ENCODE assay signal across 9 mouse cellular contexts in the genomic region with DNA sequence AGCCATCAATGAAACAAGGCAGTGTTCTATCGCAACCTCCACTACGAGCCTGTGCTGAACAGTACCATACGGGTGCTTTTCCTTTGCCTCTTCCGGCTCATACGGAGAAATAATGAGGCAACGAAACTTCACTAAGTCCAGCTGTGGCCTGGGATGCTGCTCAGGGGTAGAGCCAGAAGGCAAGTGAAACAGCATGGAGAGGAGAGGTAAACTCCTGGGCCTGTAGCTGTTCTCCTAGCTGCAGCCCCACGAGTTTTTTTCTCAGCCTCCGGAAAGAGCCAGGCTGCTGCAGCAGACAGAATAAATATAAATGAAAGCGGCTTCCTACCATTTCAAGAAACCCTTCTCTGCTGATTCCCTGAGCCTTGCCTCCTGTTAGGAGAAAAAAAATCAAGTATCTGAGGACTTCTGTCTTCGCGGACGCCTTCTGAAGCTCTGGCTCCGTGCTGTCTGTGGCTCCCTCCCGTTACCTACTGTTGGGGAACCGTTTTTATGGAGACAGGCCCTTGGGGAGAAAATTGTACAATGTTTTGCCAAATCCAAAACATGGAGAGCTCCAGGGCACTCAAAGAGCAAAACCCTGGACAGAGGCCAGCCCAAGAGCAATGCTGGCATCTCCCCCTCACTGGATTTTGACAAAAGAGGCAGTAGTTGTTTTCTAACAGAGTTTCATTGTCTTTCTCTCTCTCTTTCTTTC.
A peak's percentile ranks its signal among the peaks of the same experiment; 100 is the strongest.
DNase-seq lines count a peak whose midpoint lies in the region; ATAC-seq and TF ChIP-seq lines count a peak whose summit lies in the region.
"Had no signal": no experiment of that assay in that cellular context is flagged by ENCODE, and none has a peak within 500 bp of the region (broad histone marks: within the 10 kb centered on the region; RNA-seq: fewer than 3 reads in every experiment).

No protein-coding gene starts in this region.

- H3K4me2 ChIP-seq in embryonic facial prominence, embryonic 14.5 days (ENCODE audit: low read depth, low read length): peak overlapping the region; percentile 44
- H3K4me2 ChIP-seq in hindbrain, postnatal 0 days (ENCODE audit: low read depth, low read length): peak overlapping the region; percentile 27
- H3K4me2 ChIP-seq: neural tube, embryonic 12.5 days had no signal

- peak; percentile 13 for DNase-seq in layer of hippocampus, adult 11-12 months (ENCODE audit: low spot score)
- DNase-seq in layer of hippocampus, adult 9-10 months (ENCODE audit: low spot score): no peak
- DNase-seq in embryonic facial prominence, embryonic 14.5 days (ENCODE audit: low spot score): peak; percentile 81
- peak; percentile 75 for DNase-seq in hindbrain, postnatal 0 days (ENCODE audit: low spot score)
- DNase-seq in left cerebral cortex, postnatal 4 days: peak; percentile 63
- peak; percentile 32 for DNase-seq in skeletal muscle tissue, adult 2 months (ENCODE audit: low read depth, low spot score)
- DNase-seq in natural killer cell, adult 2 months (ENCODE audit: low spot score in 2 of 2): no peak
- DNase-seq in thymus, adult 2 months: no peak

- peak overlapping the region; percentile 90 for H3K27ac ChIP-seq in embryonic facial prominence, embryonic 14.5 days (replicated peaks; ENCODE audit: low read depth, low read length)
- peak overlapping the region; percentile 68 for H3K27ac ChIP-seq in hindbrain, postnatal 0 days
- no peak overlapping the region for H3K27ac ChIP-seq in thymus, adult 2 months (ENCODE audit: control insufficient read depth, insufficient read depth, low read length)
- H3K27ac ChIP-seq: neural tube, embryonic 12.5 days had no signal

- no peaks in the 10 kb centered on the region for H3K9me3 ChIP-seq in embryonic facial prominence, embryonic 14.5 days (ENCODE audit: control insufficient read depth, low read length)
- H3K9me3 ChIP-seq in hindbrain, postnatal 0 days (ENCODE audit: low read length): no peaks in the 10 kb centered on the region
- H3K9me3 ChIP-seq: neural tube, embryonic 12.5 days had no signal

- 34% methylated on average over 15 of the region's 15 CpGs for WGBS in embryonic facial prominence, embryonic 14.5 days
- 44% methylated on average over 15 of the region's 15 CpGs for WGBS in hindbrain, postnatal 0 days
- WGBS in thymus, adult 2 months: 90% methylated on average over 15 of the region's 15 CpGs

- H3K4me3 ChIP-seq in embryonic facial prominence, embryonic 14.5 days (ENCODE audit: low read depth, low read length): no peak overlapping the region
- H3K4me3 ChIP-seq in hindbrain, postnatal 0 days (ENCODE audit: low read length): no peak overlapping the region
- H3K4me3 ChIP-seq in thymus, adult 2 months (ENCODE audit: control insufficient read depth, insufficient read depth, low read length): no peak overlapping the region
- H3K4me3 ChIP-seq: neural tube, embryonic 12.5 days had no signal

- TF ChIP-seq POLR2A in thymus, adult 2 months (IDR thresholded peaks at IDR 0.05; ENCODE audit: control insufficient read depth, extremely low read depth, insufficient read depth, low read length, poor library complexity): no peak

- no peaks in the 10 kb centered on the region for H3K27me3 ChIP-seq in embryonic facial prominence, embryonic 14.5 days (replicated peaks; ENCODE audit: control insufficient read depth, insufficient read depth, low read length)
- no peaks in the 10 kb centered on the region for H3K27me3 ChIP-seq in hindbrain, postnatal 0 days (ENCODE audit: insufficient read depth, low read length)
- H3K27me3 ChIP-seq in thymus, adult 2 months (ENCODE audit: control insufficient read depth, insufficient read depth, low read length): no peaks in the 10 kb centered on the region
- H3K27me3 ChIP-seq: neural tube, embryonic 12.5 days had no signal

- intact Hi-C loops in left cerebral cortex, postnatal 4 days (cut with DNase I): no loop called here

- no peak for TF ChIP-seq CTCF in hindbrain, postnatal 0 days (IDR thresholded peaks at IDR 0.05; ENCODE audit: low read depth)
- TF ChIP-seq CTCF in thymus, adult 2 months (IDR thresholded peaks at IDR 0.05; ENCODE audit: borderline replicate concordance, control insufficient read depth, extremely low read depth, insufficient read depth, low read length, poor library complexity): no peak

- peaks cover 20% of the 10 kb centered on the region for H3K4me1 ChIP-seq in embryonic facial prominence, embryonic 14.5 days (ENCODE audit: control insufficient read depth, insufficient read depth, low read length)
- H3K4me1 ChIP-seq in hindbrain, postnatal 0 days (ENCODE audit: insufficient read depth, low read length): 0 out of 2 replicates have a peak, but pooled peaks cover 11% of the 10 kb centered on the region
- H3K4me1 ChIP-seq in thymus, adult 2 months (replicated peaks; ENCODE audit: control insufficient read depth, insufficient read depth, low read length): no peaks in the 10 kb centered on the region
- H3K4me1 ChIP-seq: neural tube, embryonic 12.5 days had no signal

- H3K9ac ChIP-seq in embryonic facial prominence, embryonic 14.5 days (ENCODE audit: low read depth, low read length): peak overlapping the region; percentile 35
- no peak overlapping the region for H3K9ac ChIP-seq in hindbrain, postnatal 0 days (replicated peaks; ENCODE audit: low read length)
- H3K9ac ChIP-seq: neural tube, embryonic 12.5 days had no signal

- peak; percentile 50; the same call in 1 of the 2 replicates for ATAC-seq in embryonic facial prominence, embryonic 14.5 days (ENCODE audit: low read depth)
- ATAC-seq in hindbrain, postnatal 0 days: peak; percentile 43; the same call in 1 of the 2 replicates

- no peaks in the 10 kb centered on the region for H3K36me3 ChIP-seq in embryonic facial prominence, embryonic 14.5 days (ENCODE audit: control insufficient read depth, insufficient read depth, low read length)
- no peaks in the 10 kb centered on the region for H3K36me3 ChIP-seq in hindbrain, postnatal 0 days (ENCODE audit: insufficient read depth, low read length)
- H3K36me3 ChIP-seq in thymus, adult 2 months (ENCODE audit: control insufficient read depth, insufficient read depth, low read length): no peaks in the 10 kb centered on the region
- H3K36me3 ChIP-seq: neural tube, embryonic 12.5 days had no signal

Comparison
In these comparisons a context has a peak if more than half of its experiments do, and no peak if none do; other contexts are left out.
1. DNase-seq: peak in layer of hippocampus, adult 11-12 months (single experiment), embryonic facial prominence, embryonic 14.5 days (single experiment), hindbrain, postnatal 0 days (single experiment), left cerebral cortex, postnatal 4 days (single experiment) and skeletal muscle tissue, adult 2 months (single experiment); none in layer of hippocampus, adult 9-10 months (single experiment), natural killer cell, adult 2 months (0 of 2) and thymus, adult 2 months (single experiment).